Mouse (Mus musculus): Measurements from ENCODE around the gene Snapc4. TPM values are rescaled to one million over a fixed set of nuclear protein-coding genes. Genes with fewer than 3 reads are reported as not detected.

Gene Snapc4
- total RNA-seq, 2 experiments from 2014 or later, result 54.0 to 71.0 TPM

DNA sequence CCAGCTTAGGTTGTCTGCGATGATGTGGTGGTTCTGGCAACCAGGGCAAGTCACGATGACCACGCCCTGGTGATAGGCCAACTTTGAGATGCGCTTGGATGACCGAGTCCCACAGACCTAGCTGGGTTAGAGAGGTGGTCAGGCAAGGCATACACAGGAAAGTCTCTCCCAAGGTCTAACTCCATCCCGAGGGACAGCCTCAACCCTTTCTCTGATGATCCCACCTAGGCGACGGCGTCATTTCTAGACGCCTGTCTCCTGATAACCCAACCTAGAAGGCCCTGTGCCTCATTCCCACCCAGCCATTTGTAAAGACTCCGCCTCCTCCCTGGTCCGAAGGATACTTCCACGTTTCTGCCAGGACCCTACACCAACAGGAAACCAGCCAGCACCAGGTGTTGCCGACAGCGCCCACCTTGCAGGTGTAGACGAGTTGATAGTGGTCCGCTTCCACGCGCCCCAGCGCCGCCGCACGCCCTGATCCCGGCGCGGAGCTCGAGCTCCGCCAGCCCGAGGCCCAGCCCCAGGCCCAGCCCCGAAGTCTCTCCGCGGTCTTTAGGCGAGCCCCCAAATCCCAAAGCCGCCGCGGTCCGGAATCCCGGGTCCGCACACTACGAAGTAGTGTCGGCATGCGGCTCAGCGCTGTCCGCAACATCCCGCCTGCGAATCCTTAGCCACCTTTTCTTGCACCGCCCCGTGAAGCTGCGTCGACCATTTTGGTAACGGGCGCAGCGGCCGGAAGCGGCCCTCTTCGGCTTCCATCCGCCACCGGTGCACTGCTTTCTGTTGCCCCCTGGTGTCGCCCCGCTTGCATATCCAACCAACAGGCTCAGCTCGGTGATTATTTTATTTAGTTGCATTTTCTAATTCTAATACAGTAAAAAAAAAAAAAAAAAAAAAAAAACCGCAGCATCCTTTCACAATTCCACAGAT lies 28.8 kb downstream of the Snapc4 start, which contains the start of gene Dnlz:
TSS of gene Dnlz (minus strand) at position 753 of the 933 bp plus-strand sequence.
- intact Hi-C loops (cut with DNase I), result loop anchor here (2.0 to 5.0 kb wide), 2 partner anchors 36 to 51 kb away; partner anchors contain the start of genes Entr1 and Pmpca
- DNase-seq (ENCODE audit: low spot score in 2 of 2), result peak; percentile 93 to 94

DNA sequence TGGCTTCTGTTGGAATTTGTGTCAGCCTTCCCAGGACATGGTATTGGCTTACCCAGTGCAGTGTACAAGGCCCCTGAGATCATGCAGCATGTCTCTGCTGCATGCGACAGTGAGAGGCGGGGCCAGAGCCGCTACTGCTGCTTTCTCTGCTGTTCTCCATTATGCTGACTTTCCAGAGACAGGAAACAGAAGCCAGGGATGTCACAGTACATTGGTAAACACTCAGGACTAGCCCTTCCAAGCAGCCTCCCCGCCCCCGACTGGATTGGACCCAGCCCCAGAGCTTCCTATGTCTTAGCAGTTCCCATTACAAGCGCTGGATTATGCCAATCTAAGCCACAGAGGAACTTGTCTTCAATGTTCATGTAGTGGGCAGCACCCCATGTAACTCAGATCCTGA lies 32.2 kb downstream of the Snapc4 start:
- intact Hi-C loops (cut with DNase I), result no loop called here
- no peak for DNase-seq (ENCODE audit: low spot score in 2 of 2)

DNA sequence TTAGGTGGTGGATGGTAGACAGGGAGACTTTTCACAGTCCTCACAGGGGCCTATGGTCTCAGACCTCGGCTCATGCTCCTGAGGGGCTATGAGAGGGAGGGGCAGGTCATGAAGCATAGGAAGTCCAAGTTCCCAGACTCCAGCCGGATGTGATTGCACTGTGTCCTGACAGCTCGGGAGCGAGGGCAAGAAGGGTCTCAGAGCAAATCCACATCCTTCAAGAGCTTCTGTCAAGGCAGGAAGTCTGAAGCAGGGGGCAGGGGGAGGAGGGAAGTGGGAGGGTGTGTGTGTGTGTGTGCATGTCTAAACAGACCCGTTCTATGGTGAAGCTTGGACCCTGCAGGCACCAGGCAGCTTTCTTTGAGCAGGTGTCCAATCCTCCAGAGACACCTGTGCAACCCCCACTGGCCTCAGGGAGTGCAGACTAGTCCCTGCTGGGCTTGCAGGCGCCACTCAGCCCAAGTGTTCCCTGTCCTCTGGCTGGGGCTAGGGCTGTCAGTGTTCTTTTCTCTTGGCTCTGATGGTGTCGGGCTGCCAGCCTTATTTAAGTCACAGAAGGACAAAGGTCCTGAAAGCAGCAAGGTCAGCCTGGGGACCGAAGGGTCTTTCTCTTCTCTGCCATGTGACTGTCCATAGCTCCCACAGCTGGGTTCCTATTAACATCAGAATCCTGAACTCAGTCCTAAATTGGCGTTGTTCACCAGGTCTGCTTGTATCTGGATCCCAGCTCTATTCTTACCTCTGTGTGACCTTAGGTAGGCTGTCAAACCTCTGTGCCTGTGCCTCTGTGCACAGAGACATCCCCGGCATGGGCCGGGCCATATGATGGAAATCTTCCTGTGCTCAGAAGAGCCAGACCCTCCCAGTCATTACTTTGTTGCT lies 37.6 kb downstream of the Snapc4 start:
- intact Hi-C loops (cut with DNase I), result no loop called here
- no peak for DNase-seq (ENCODE audit: low spot score in 2 of 2)

DNA sequence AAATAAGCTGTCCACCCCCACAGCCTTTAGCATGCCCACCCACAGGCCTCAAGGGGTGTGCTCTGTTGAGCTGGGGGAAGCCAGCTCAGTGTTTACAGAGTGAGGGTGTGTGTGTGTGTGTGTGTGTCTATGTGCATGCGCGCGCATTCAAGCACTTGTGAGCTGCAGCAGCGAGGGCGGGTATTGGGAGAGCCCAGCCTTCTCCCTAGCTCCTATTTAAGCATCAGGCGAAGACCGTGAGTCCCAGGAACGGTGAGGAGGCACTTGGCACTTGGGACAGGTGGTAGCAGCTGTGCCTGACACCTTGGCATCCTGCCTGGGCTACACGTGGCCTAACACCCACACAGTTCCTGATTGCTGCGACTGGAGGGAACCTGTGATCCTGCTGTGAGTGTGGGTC lies 38.4 kb downstream of the Snapc4 start:
- DNase-seq (ENCODE audit: low spot score in 2 of 2), result peak; percentile 79 to 85
- intact Hi-C loops (cut with DNase I), result no loop called here

DNA sequence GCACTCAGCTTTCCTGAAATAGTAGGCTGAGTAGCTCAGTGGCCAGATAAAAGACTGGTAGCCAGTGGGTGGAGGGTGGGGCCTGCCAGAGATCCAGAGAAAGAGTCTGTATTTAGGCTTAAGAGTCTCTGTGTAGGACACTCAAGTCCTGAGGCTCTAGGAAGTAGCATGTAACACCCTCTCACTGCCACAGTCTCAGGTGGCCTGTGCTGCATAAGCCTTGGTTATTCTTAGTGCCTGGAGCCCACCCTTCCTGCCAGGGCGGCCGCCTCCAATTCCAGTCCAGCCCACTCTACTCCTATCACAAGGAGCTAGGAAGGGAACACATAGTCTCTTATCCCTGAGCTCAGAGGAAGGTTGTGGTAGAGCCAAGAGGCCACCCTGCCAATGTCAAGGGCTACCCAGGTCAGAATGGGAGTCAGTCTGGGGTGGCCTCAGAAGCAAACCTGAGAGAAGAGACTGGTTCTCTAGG lies 38.9 kb downstream of the Snapc4 start:
- intact Hi-C loops (cut with DNase I), result no loop called here
- peak; percentile 54 to 74 for DNase-seq (ENCODE audit: low spot score in 2 of 2)

DNA sequence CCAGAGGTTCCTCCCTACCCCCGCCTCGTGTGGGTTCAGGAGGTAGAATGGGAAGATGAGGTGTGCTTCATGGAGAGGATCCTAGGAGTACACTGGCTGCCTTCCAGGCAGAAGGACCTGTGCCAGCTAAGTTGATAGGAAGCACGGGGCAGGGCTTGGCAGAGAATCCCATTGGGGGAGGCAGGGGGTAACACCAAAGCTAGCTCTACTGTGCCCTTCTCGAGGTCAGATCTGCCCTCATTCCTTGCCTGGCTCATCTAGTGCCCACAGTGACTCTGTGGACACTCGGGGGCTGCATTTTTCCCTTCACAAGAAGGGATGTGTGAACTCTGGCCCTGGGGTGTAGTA lies 41.3 kb downstream of the Snapc4 start:
- no peak for DNase-seq (ENCODE audit: low spot score in 2 of 2)
- intact Hi-C loops (cut with DNase I), result no loop called here

DNA sequence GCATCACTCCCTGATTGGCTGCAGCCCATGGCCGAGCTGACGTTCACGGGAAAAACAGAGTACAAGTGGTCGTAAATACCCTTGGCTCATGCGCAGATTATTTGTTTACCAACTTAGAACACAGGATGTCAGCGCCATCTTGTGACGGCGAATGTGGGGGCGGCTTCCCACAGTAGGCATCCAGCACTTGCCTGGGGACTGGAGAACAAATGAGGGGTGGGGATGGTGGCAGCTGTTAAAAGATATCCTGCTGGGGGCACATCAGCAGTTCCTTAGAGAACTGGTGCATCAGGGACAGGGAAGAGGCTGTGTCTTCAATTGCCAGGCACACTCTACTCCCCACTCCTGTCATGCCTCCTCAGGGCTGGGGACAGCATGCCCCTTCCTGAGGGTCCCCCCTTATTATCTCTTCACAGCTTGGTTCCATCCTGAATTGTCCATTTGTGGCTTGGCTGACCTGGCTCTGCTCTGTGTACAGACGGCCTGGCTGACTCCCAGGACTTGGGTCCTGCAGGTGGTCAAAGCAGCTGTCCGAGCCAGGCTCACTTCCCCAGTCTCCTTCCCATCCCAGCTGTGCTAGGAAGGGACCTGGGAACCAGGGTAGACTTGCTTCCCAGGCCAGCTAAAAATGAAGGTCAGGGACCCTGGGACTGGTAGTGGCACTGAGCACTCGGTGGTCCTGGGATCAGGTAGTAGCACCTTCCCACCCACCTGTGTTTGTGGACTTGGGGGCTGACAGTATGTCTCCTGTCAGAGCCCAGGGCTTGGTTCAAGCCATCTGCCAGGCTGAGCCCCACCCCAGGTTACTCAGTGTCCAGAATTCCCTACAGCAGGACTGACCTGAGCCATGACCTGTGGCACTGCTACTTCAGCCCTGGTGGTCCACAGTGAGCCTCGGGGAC lies 41.9 kb downstream of the Snapc4 start:
- intact Hi-C loops (cut with DNase I), result no loop called here
- DNase-seq (ENCODE audit: low spot score in 2 of 2), result no peak

DNA sequence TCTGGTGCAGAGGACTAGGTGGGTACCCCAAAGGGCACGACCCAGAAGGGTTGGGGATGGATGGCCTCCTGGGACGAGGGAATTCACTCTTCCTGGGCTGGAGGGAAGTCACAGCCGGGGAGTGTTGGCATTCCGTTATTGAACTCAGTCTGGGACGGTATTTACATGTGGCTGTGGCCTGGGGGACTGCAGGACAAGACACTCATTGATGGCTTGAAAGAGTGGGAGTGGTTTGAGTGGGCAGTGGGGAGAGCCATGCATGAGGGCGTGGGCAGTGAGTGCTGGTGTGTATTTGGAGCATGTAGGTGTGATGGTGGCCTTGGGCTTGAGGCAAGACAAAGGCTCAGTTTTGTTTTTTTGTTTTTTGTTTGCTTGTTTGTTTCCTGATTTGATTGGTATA lies 49.8 kb downstream of the Snapc4 start:
- no peak for DNase-seq (ENCODE audit: low spot score in 2 of 2)
- intact Hi-C loops (cut with DNase I), result no loop called here

DNA sequence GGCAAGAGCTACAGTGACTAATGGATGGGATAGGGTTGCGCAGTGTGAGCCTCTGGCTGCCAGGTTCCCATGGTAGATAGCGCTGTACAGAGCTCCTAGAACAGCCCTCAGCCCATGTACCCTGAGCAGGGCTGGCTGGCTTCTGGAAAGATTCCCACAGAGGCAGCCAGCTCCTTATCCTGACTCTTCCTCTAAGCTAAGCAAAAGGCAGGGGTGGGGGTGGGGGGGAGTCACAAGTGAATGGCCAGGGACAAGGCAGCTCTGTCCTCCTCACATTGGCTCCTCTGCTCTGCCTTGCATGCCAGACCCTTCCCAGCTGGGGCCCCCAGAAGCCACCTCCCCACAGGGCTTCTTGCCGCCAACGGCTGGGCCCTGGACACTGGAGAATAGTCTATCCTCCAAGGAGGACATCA lies 50.4 kb downstream of the Snapc4 start:
- DNase-seq (ENCODE audit: low spot score in 2 of 2), result no peak
- intact Hi-C loops (cut with DNase I), result no loop called here

DNA sequence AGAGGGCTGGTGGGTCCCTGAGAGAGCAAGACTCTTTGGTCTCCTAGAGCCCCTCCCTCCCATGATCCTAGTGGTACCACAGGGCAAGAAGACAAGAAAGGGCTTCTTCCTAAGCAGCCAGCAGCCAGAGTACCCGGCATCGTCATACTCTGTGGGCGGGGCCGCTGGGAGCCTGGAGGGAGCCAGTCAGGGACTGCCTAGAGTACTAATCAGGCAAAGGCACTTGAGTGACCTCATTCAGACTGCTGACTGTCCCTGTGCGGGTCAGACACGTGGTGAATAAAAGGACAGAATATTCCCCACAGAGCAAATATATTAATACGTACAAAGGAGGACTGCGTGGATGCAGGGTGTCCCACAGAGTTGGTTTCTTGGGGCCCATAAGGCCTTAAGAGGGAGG lies 51.1 kb downstream of the Snapc4 start:
- intact Hi-C loops (cut with DNase I), result loop anchor here (10.0 kb wide), 1 partner anchor 235 kb away; no protein-coding TSS in a partner anchor
- no peak for DNase-seq (ENCODE audit: low spot score in 2 of 2)

DNA sequence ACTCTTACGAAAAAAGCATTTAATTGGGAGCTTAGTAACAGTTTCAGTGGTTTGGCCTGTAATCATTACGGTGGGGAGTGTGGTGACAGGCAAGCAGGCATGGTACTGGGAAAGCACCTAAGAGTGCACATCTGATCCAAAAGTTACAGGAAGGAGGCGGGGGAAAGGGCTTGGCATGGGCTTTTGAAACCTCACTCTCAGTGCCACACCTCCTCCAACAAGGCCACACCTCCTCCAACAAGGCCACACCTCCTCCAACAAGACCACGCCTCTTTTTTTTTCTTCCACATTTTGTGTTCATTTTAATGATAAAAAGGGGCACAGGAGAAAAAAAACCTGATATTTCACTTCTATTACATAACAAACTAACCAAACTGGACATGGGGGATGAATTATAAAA lies 52.6 kb downstream of the Snapc4 start:
- intact Hi-C loops (cut with DNase I), result loop anchor here (10.0 kb wide), 1 partner anchor 237 kb away; no protein-coding TSS in a partner anchor

DNA sequence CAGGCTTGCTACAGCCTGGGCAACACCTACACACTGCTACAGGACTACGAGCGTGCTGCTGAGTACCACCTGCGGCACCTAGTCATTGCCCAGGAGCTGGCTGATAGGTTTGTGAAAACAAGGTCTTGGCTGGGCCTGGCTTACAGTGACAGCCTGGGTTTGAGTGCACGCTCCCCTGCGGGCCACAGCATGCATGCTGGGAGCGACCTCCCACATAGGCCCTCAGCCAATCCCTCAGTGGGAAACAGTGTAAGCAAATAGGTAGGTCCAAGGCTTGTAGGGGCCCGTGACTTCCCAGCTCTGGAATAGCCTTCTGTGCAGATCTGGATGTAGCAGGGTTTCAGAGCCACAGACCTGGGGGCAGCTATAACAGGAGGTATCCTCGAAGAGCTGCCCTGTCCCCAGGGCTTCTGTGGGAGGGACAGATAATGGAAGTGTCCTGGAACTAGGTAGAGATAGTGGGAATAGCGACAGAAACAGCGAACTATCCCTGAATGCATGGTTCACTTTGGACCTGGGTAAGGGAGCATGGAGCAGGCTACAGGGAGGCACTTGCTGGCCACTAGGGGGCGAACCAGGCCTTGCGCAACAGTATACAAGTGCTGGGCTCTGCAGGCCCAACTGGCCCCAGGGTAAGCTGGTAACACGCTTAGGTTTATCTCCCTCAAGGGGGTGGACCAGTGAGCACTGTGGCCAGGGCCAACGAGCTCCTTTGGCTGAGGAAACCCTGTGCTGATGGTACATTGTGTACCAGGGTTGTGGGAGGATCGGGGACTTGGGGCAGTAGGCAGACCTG lies 54.9 kb downstream of the Snapc4 start:
- intact Hi-C loops (cut with DNase I), result loop anchor here (10.0 kb wide), 1 partner anchor 239 kb away; no protein-coding TSS in a partner anchor
- no peak for DNase-seq (ENCODE audit: low spot score in 2 of 2)

More for the DNA sequence above, 52.6 kb downstream of the Snapc4 start:
- DNase-seq (ENCODE audit: low spot score in 2 of 2), result no peak

DNA sequence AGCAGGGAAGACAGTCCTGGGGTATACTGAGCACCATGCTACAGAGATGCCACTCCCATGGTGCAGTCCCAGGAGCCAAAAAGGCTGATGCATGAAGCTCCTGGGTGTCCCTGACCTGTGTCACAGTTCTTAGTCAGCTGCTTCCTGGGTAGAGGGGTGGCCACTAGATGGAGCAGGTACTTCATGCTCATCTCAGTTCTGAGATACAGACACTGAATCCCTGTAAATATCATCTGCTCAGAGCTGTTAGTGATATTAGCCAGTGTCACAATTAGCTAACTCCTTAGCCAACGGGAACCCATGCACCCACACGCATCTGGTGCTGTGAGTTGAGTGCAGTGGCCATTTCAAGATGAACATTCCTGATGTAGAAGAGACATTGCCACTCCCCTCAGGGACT lies 55.5 kb downstream of the Snapc4 start:
- no peak for DNase-seq (ENCODE audit: low spot score in 2 of 2)
- intact Hi-C loops (cut with DNase I), result loop anchor here (10.0 kb wide), 1 partner anchor 240 kb away; no protein-coding TSS in a partner anchor

DNA sequence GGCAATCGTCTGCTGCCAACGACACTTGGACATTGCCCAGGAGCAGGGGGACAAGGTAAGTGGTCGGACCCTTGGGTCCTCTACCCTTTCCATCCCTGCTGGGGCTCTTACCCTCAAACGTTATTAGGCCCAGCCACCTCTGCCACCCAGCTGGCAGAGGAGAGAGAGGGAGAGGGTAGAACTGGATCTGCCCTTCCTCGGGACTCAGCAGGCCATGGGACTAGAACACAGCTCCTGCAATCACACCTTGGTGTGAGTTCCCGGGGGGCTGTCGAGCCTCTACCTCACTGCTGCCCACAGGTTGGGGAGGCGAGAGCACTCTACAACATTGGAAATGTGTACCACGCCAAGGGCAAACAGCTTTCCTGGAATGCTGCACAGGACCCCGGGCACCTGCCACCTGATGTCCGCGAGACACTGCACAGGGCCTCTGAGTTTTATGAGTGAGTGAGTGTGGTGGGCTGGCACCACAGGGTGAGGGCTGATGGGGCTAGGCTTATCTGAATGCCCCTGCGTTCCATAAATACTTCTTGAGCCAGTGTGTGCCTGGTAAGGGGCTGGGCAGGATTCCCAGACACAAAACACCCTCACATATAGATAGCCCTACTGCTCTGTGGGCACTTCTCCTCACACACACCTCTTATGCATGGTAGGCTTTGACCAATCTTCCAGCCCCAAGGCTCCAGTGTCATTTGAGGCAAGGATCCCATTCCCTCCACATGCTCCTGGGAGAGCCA lies 56.7 kb downstream of the Snapc4 start:
- DNase-seq (ENCODE audit: low spot score in 2 of 2), result no peak

DNA sequence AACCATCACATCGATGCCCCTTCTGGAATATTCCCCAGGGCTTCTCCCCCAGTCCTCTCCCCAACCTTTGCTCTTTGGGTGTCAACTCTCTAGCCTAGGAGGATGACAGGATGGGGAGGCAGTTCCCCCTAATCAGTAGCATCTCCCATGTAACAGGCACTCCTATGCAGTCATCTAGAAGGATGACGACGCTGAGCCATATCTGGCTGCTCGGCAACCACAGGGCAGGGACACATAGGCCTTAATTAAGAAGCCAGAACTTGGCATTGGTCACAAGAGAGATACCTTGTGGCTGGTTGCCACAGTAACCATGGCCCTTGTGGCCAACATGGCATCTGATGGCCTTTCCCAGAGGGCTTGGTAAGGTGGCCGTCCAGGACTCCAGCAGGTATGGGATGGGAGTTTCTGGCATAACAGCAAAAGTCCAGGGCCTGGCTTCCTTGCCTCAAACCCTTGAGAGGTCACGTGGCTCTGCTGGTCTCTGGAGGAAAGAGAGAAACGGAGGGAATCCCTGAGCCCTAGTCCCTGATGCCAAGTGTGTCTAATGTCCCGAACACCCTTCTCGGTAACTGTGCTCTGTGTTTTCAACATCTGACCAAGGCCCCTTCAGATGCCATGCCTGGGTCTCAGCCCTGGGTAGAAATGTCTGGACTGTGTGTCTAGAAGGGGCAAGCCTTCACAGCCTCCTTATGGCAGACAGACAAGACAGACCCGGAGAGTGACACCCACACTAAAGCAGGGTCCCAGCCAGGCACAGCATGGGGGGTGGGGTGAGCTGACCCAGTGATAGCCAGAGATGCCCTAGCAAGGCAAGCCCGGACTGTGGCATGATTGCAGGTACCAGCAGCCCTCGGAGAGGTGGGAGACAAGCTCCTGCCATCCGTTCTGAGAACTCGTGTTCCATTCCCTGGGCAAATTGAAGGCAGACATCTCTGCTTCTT lies 59.9 kb downstream of the Snapc4 start:
- intact Hi-C loops (cut with DNase I), result loop anchor here (10.0 kb wide), 1 partner anchor 244 kb away; no protein-coding TSS in a partner anchor
- DNase-seq (ENCODE audit: low spot score in 2 of 2), result no peak

More for the DNA sequence above, 56.7 kb downstream of the Snapc4 start:
- intact Hi-C loops (cut with DNase I), result loop anchor here (10.0 kb wide), 1 partner anchor 241 kb away; no protein-coding TSS in a partner anchor

DNA sequence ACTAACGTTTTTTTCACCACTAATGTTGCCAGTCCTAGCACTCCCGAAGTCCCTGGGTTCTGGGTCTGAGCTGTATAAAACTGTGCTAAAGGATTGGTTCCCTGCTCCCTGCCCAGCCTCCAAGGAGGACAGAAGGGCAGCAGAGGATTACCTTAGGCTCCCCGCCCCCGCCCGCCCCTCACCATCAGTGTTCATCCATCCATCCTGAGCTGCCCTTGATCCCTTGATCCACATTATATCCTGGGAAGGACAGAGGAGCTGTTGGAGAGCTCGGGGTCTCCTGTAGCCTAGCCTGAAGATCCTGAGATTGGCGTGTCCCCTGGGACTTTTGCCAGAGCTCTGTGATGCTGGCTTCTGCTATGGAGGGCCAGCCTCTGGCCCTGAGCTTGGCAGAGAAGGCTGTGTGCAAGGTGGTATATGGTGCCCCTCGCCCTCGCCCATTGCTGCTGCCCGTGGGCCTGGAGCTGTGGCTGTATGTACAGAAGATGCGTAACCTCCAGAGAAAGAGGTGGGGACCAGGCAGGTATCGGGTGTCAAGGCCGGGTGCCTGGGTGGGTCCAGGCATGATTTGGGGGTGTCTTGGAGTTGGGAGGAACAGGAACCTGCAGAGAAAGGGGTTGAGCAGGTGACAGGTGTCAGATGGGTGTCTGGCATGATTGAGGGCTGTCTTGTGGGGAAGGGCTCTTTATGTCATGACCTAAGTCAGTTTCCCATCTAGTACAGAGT lies 60.8 kb downstream of the Snapc4 start:
- intact Hi-C loops (cut with DNase I), result loop anchor here (10.0 kb wide), 1 partner anchor 245 kb away; no protein-coding TSS in a partner anchor
- no peak for DNase-seq (ENCODE audit: low spot score in 2 of 2)
